Mouse (Mus musculus) forebrain, embryonic 15.5 days (tissue): Measurements from ENCODE around the gene Zfp281. TPM values are rescaled to one million over a fixed set of nuclear protein-coding genes. Genes with fewer than 3 reads are reported as not detected.

ENCODE experiments used
- ATAC-seq: fragments of 200-750 bp; cut with Nextera tagmentation; replicated peaks from 2 replicates; pipeline ENCODE4 v1.8.0; 2017; ENCODE audit warnings: mild to moderate bottlenecking, moderate TSS enrichment, moderate library complexity
- H3K27ac ChIP-seq: fragments of 300-500 bp; sonication (generic); replicated peaks from 2 replicates; pipeline ENCODE4 v1.5.1; 2015; ENCODE audit warnings: mild to moderate bottlenecking, inconsistent platforms
- H3K27me3 ChIP-seq: fragments of 300-500 bp; sonication (generic); 2 replicates; pipeline ENCODE4 v1.6.1; 2015; ENCODE audit warnings: inconsistent platforms
- H3K36me3 ChIP-seq: fragments of 300-500 bp; sonication (generic); 2 replicates; pipeline ENCODE4 v1.6.1; 2015; ENCODE audit warnings: mild to moderate bottlenecking, inconsistent platforms
- H3K4me1 ChIP-seq: fragments of 300-500 bp; sonication (generic); 2 replicates; pipeline ENCODE4 v1.6.1; 2015; ENCODE audit warnings: inconsistent platforms
- H3K4me2 ChIP-seq: fragments of 300-500 bp; sonication (generic); replicated peaks from 2 replicates; pipeline ENCODE4 v1.6.1; 2015; ENCODE audit warnings: mild to moderate bottlenecking, inconsistent platforms
- H3K4me3 ChIP-seq: fragments of 300-500 bp; sonication (generic); 2 replicates; pipeline ENCODE4 v1.5.1; 2015; ENCODE audit warnings: mild to moderate bottlenecking, inconsistent platforms
- H3K9ac ChIP-seq: fragments of 300-500 bp; sonication (generic); replicated peaks from 2 replicates; pipeline ENCODE4 v1.6.1; 2015; ENCODE audit warnings: mild to moderate bottlenecking, inconsistent platforms
- H3K9me3 ChIP-seq: fragments of 300-500 bp; sonication (generic); 2 replicates; pipeline ENCODE4 v1.6.1; 2016; ENCODE audit warnings: inconsistent platforms
- WGBS: fragments of 180-500 bp; shearing (Covaris S2); methylation state at CpG from one replicate; pipeline ENCODE4 v1.1.7; 2015; ENCODE audit warnings: mixed read lengths; 5-methylcytosine and 5-hydroxymethylcytosine counted together
- polyA plus RNA-seq: library from polyadenylated mRNA; unstranded; fragments of >200 nt; fragmentation: Nextera tagmentation; extraction: Ambion mirVana; gene quantifications from 2 replicates; pipeline ENCODE4 v1.2.1, GENCODE M21; 2015

The Zfp281 gene
- polyA plus RNA-seq, 1 experiment from 2014 or later = 29.2 TPM

DNA sequence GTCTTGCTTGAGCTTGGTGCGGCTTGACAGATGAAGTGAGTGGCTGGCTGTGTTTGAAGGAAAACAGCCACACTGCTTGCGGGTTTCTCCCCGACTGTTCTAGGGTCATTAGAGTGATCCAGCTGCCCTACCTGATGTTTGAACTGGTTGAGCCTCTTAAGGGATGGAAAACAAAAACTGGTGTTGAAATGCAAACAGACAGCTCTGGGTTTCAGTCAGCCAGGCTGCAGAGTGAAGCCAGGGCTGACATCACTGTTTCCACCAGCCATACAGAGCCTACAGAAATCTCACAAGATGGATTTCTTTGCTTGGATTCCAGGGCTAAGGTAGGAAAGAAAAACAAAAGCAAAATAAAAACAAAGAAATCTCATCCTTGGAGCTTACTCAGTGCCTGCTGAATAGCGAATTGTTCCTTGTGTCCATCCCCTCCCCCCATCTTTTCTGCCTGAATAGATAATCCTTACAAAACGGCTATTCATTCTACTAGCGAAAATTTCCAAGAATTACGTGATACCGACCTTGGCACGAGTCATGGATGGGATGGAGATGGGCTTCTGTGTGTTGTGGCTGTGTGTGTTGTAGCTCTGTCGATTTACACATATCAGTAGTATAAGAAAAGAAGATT lies 37.4 kb downstream of the Zfp281 start:
- Histone ChIP-seq H3K9me3 (no peaks in the 10 kb centered on the region), H3K4me1 (peaks cover 11% of the 10 kb centered on the region), H3K9ac (no peak overlapping the region), H3K36me3 (no peaks in the 10 kb centered on the region), H3K27ac (no peak overlapping the region), H3K4me3 (no peak overlapping the region), H3K27me3 (no peaks in the 10 kb centered on the region), H3K4me2 (no peak overlapping the region)
- 9% methylated on average over 10 of the region's 10 CpGs for WGBS
- no peak for ATAC-seq

DNA sequence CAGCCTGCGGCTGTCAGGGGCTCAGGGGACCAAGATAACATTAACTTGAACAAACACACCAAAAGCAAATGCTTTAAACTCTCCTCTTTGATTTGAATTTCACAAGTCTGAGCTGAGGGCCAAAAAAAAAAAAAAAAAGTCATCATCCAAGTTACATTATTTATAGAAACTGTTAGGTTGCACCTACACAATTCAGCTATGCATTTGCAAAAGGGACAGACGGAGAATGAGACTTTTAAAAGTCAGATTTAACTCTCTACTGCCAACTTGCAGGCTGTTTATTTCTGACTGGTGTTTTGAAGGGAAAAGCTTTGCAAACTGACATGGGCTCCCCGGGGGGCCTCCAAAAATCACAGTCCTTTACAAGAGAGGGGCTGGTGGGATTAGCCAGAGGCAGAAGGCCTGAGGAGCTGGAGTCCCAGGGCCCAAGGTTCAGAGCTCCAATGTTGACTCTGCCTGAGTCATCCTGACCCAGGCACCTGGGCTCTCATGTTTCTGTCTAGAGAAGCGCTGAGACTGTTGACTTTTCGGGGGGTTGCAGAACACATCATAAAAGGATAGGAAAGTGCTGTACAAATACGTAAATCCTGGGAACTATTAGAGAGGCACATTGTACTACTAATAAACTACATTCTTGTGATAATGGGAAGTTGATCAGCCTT lies 40.4 kb downstream of the Zfp281 start:
- WGBS = 60% methylated on average over 6 of the region's 6 CpGs
- Histone ChIP-seq H3K36me3 (no peaks in the 10 kb centered on the region), H3K27ac (no peak overlapping the region), H3K4me3 (no peak overlapping the region), H3K4me2 (no peak overlapping the region), H3K4me1 (peaks cover 11% of the 10 kb centered on the region), H3K27me3 (no peaks in the 10 kb centered on the region), H3K9ac (no peak overlapping the region), H3K9me3 (no peaks in the 10 kb centered on the region)
- no peak for ATAC-seq

DNA sequence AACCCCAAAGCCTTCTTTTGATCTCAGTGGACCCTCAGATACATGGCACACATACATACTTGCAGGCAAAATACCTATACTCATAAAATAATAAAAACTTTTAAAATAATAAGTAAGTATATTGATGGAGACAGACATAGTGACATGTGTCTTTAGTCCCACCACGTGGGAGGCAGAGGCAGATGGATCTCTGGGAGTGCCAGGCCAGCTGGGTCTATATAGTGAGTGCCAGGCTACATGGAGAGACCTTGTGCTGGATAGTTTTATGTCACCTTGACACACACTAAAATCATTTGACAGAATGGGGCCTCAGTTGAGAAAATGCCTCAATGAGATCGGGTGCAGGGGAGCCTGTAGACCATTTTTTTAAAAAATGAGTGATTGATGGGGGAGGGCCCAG lies 41.8 kb downstream of the Zfp281 start:
- Histone ChIP-seq H3K27me3 (no peaks in the 10 kb centered on the region), H3K9me3 (no peaks in the 10 kb centered on the region), H3K9ac (no peak overlapping the region), H3K4me1 (peaks cover 9% of the 10 kb centered on the region), H3K4me3 (no peak overlapping the region), H3K36me3 (no peaks in the 10 kb centered on the region), H3K27ac (no peak overlapping the region), H3K4me2 (no peak overlapping the region)
- WGBS = 62% methylated on average over 2 of the region's 2 CpGs
- ATAC-seq = no peak

DNA sequence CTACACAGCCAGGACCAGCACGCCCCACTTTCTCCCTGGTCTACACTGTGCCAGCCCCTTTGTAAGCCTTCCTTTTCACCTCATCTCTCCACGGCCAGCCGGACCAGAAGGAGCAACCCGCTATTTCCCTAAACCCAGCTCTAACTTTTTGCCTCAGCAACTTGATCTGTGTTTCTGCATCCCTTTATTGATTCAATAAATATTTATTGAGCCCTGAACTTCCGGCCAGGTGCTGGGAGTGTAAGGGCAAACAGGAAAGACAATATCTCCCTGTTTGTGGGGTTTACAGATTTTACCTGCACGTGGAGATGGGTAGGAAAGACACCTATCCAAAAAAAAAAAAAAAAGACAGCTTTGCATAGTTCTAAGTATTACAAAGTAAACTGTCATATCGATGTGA lies 45.2 kb downstream of the Zfp281 start:
- no peak overlapping the region for H3K4me2 ChIP-seq
- no peak for ATAC-seq
- no peaks in the 10 kb centered on the region for H3K9me3 ChIP-seq
- no peak overlapping the region for H3K9ac ChIP-seq
- H3K4me3 ChIP-seq = no peak overlapping the region
- H3K36me3 ChIP-seq = no peaks in the 10 kb centered on the region
- H3K27me3 ChIP-seq = no peaks in the 10 kb centered on the region
- 0 out of 2 replicates have a peak, but pooled peaks cover 4% of the 10 kb centered on the region for H3K4me1 ChIP-seq
- H3K27ac ChIP-seq = no peak overlapping the region
- 76% methylated on average over 7 of the region's 7 CpGs for WGBS

DNA sequence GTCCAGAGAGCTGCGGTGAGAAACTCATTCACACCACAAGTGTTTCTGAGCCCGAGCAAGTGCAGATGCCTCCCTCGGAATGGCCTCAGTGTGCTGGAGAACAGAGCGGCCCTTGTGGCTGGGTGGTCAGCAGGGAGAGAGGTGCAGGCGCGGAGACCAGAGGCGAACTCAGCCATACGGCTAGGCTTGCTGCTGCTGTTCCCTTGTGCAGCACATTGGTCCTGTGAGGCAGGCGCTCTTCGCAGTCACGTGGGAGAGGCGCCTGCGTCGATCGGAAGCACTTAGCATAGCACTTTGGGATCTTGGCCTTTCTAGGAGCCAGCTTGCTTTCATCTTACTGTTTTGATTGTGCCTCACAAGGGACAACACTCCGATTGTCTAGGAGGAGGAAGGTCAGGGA lies 45.7 kb downstream of the Zfp281 start:
- Histone ChIP-seq H3K9ac (no peak overlapping the region), H3K4me2 (peak overlapping the region; percentile 9; the same call in 1 of the 2 replicates), H3K36me3 (no peaks in the 10 kb centered on the region), H3K9me3 (no peaks in the 10 kb centered on the region), H3K4me3 (no peak overlapping the region), H3K4me1 (0 out of 2 replicates have a peak, but pooled peaks cover 4% of the 10 kb centered on the region), H3K27me3 (no peaks in the 10 kb centered on the region), H3K27ac (no peak overlapping the region)
- 49% methylated on average over 16 of the region's 16 CpGs for WGBS
- ATAC-seq = 0 out of 2 replicates have a peak, but pooled peaks have one; percentile 63

DNA sequence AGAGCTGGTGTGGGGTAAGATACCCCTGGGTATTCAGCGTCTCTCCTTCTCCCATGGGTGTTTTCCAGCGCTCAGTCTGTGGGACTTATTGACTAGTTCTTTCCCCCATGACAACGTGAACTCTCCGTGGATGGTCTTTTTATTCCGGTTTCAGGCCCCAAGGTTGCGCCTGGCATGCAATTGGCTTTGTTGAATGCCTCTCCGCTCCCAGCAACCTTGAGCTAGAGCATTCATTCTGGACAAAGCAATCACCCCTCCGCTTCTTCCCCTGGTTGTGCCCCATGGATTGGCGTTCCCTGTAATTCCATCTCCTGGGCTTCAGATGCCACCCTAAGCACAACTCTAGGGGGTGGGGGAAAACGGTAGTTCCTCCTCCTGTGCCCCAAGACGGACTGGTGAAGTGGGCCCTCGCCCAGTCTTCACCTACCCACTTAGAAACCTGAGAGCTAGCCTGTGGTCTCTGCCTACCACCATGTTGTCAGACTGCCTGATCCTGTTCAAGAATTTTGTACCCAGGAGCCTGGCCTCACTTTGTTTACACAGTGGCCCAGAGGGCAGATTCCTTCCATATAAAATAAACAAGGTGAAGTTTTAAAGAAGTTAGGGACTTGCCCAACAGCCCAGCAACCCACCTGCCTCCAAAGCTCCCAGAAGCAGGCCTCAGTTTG lies 47.2 kb downstream of the Zfp281 start:
- WGBS = 84% methylated on average over 12 of the region's 12 CpGs
- no peak overlapping the region for H3K9ac ChIP-seq
- ATAC-seq = no peak

DNA sequence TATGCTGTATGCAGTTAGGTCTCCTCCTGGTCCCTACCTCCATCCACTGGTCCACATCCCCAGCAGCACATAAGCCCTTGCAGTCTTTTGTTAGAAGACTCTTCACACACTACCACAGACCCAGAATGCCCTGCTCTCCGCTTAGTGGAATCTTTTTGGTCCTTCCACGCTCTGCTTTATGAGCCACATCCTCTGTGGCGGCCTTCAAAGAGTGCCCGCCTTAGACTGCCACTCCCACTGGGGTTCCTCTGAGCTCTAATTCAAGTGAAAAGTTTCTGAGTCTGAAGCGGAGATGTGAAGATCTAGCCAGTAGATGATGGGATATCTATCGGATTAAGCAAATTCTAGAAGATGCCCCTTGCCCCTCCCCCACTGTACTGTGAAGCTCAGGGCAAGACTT lies 47.9 kb downstream of the Zfp281 start:
- ATAC-seq = no peak
- Histone ChIP-seq H3K27me3 (no peaks in the 10 kb centered on the region), H3K4me3 (no peak overlapping the region), H3K27ac (no peak overlapping the region), H3K9me3 (no peaks in the 10 kb centered on the region), H3K9ac (no peak overlapping the region), H3K4me1 (0 out of 2 replicates have a peak, but pooled peaks cover 4% of the 10 kb centered on the region), H3K36me3 (no peaks in the 10 kb centered on the region), H3K4me2 (no peak overlapping the region)
- WGBS = 78% methylated on average over 6 of the region's 6 CpGs

More for the DNA sequence above, 47.2 kb downstream of the Zfp281 start:
- Histone ChIP-seq H3K27ac (no peak overlapping the region), H3K4me2 (no peak overlapping the region), H3K4me1 (0 out of 2 replicates have a peak, but pooled peaks cover 4% of the 10 kb centered on the region), H3K27me3 (no peaks in the 10 kb centered on the region), H3K4me3 (no peak overlapping the region), H3K9me3 (no peaks in the 10 kb centered on the region), H3K36me3 (no peaks in the 10 kb centered on the region)

DNA sequence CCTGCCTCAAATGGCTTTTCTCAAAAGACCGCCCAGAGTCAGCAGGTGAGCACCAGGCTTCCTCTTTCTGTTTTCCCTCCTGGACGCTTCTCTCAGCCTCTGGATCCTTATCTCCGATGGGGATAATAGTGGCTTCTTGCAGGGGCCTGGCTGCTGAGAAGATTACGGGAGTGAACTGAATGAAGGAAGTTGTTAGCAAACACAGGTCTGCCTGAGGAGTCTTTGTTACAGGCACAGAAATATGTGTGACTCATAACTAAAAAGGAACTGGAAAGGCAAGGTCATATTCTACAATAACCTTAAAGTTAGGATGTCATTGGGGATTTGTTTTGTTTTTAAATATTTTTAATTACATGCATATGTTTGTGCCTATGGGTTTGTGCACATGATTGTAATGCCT lies 48.6 kb downstream of the Zfp281 start:
- H3K27ac ChIP-seq = no peak overlapping the region
- WGBS = 50% methylated on average over 4 of the region's 4 CpGs

DNA sequence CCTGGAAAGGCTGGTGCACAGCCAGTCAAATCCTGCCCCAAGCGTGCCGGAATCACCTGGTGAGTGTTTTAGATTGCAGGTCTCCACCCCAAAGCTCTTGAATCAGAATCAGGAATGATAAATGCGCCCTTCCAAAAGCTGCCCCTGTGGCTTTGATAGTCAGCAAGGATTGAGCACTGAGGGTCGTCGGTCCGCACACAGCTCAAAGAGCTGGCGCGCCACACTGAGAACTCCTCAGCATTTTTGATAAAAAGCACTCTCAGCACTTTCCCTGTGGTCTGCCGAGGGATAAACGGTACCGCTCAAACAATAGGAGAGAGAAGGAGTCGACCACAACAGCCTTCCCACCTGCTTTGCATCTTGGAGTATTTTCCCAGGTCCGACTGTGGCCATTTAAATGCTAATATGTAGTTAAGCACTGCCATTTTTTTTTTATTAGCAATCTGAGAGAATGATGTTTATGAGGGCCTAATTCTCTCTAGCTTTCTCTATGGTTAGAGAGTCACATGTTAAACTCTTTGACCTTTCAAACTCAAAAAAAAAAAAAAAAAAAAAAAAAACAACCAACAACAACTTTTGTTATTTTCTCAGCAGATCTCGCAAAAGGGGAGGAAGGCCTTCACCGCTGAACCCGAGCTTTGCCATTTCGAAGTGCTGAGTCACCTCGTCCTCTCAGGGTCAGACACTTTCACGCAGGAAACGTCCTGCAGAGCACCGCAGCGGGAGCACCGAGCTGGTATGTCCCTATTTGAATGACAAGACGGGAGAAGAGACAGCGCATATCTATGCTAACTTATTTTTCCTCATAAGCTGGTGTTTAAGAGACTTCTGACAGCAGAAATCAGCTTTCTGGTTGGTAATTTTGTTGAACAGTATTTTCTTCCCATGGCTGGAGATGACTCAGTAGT lies 50.1 kb downstream of the Zfp281 start:
- Histone ChIP-seq H3K9ac (no peak overlapping the region), H3K4me2 (0 out of 2 replicates have a peak overlapping the region, but pooled peaks have one; percentile 6), H3K4me3 (no peak overlapping the region), H3K9me3 (no peaks in the 10 kb centered on the region), H3K27me3 (no peaks in the 10 kb centered on the region), H3K36me3 (no peaks in the 10 kb centered on the region), H3K27ac (no peak overlapping the region), H3K4me1 (0 out of 2 replicates have a peak, but pooled peaks cover 4% of the 10 kb centered on the region)
- ATAC-seq = no peak
- WGBS = 17% methylated on average over 25 of the region's 25 CpGs

More for the DNA sequence above, 48.6 kb downstream of the Zfp281 start:
- ATAC-seq = no peak
- H3K9ac ChIP-seq = no peak overlapping the region
- H3K27me3 ChIP-seq = no peaks in the 10 kb centered on the region
- no peak overlapping the region for H3K4me3 ChIP-seq
- H3K4me1 ChIP-seq = 0 out of 2 replicates have a peak, but pooled peaks cover 4% of the 10 kb centered on the region
- no peak overlapping the region for H3K4me2 ChIP-seq
- no peaks in the 10 kb centered on the region for H3K36me3 ChIP-seq
- H3K9me3 ChIP-seq = no peaks in the 10 kb centered on the region

DNA sequence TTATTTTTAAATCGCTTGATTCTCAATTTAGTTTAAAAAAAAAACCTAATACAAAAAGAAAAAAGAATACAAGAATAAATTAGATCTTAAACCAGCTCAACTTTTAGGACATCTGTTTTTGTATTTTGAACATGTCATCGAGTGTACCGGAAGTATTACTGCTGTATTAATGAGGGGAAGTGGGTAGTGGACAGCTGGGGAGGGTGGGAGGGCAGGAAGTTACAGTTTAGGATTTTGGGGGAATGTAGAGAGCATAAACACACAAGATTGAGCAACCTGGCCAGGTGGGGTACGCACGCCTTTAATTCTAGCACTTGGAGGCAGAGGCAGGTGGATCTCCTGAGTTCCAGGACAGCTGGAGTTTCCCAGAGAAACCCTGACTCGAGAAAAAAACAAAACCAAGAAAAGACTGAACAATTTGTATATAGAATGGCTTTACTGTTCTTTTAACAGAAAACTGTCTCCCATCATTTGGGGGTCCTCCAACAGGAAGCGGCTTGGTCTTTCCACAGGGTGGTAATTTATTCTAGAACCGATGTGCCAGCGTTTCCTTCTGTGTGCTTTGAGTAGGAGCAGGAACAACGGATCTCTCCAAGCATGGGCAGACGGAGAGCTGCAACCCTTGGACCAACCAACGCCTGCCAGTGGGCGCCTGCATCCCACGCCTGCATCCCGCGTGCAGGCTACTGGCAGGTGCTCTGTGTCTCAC lies 51.2 kb downstream of the Zfp281 start:
- no peaks in the 10 kb centered on the region for H3K36me3 ChIP-seq
- 88% methylated on average over 16 of the region's 16 CpGs for WGBS
- H3K27ac ChIP-seq = no peak overlapping the region
- no peak overlapping the region for H3K4me2 ChIP-seq
- no peak overlapping the region for H3K4me3 ChIP-seq
- 0 out of 2 replicates have a peak, but pooled peaks cover 4% of the 10 kb centered on the region for H3K4me1 ChIP-seq
- no peak for ATAC-seq
- H3K9ac ChIP-seq = no peak overlapping the region
- no peaks in the 10 kb centered on the region for H3K27me3 ChIP-seq
- H3K9me3 ChIP-seq = no peaks in the 10 kb centered on the region

DNA sequence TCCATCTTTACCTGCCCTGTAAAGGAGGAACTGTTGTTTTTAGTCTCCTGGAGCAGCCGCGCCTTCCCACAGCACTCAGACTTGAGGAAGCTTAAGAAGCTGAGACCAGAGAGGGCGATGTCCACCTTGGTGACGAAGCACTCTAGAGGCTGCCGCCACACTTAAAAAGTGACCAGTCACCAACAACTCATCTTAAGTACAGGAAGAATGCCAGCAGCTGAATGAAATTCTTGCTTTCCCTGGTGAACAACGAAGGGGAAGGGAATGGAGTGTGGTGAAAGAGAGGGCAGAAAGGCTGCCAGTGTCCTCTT lies 51.7 kb downstream of the Zfp281 start:
- Histone ChIP-seq H3K4me2 (no peak overlapping the region), H3K9ac (no peak overlapping the region), H3K9me3 (no peaks in the 10 kb centered on the region), H3K4me1 (0 out of 2 replicates have a peak, but pooled peaks cover 4% of the 10 kb centered on the region), H3K27me3 (no peaks in the 10 kb centered on the region), H3K36me3 (no peaks in the 10 kb centered on the region), H3K4me3 (no peak overlapping the region), H3K27ac (no peak overlapping the region)
- no peak for ATAC-seq
- 83% methylated on average over 6 of the region's 6 CpGs for WGBS
